Mouse (Mus musculus): ENCODE data around the gene Gm7954. TPM values are rescaled to one million over a fixed set of nuclear protein-coding genes. Genes with fewer than 3 reads are reported as not detected.
"Not testable (repeated sequence)": the region's sequence is repeated elsewhere in the genome, so short reads cannot be mapped to it uniquely, and the experiment has no call there.

The Gm7954 gene
- not detected for total RNA-seq (2021)
- long read RNA-seq, experiment 1, result 0 reads
- long read RNA-seq, experiment 2, result 0 reads

GRCm38 (mm10) chr14:41453418-41453817 lies at the start of gene Gm7954:
Gene Gm7954, minus strand, starts transcription at chr14:41453518.
- H3K27ac ChIP-seq; intact Hi-C loops (cut with DNase I); H3K4me3 ChIP-seq; DNase-seq: not testable (repeated sequence)

GRCm38 (mm10) chr14:41489385-41489784 lies 36.1 kb upstream of the Gm7954 start, which contains the start of gene Gm3486:
Gene Gm3486, minus strand, starts transcription at chr14:41489485.
- H3K27ac ChIP-seq; intact Hi-C loops (cut with DNase I); DNase-seq; H3K4me3 ChIP-seq: not testable (repeated sequence)

GRCm38 (mm10) chr14:41425393-41426075 lies 27.8 kb downstream of the Gm7954 start:
- H3K27ac ChIP-seq; H3K4me3 ChIP-seq; intact Hi-C loops (cut with DNase I): not testable (repeated sequence)
- peak; percentile 12 for DNase-seq

GRCm38 (mm10) chr14:41424694-41425093 lies 28.6 kb downstream of the Gm7954 start:
- not testable (repeated sequence) for H3K4me3 ChIP-seq

GRCm38 (mm10) chr14:41408181-41408580 lies 45.1 kb downstream of the Gm7954 start, which contains the start of gene Gm6482:
Gene Gm6482, minus strand, starts transcription at chr14:41408281.
- H3K27ac ChIP-seq; H3K4me3 ChIP-seq; intact Hi-C loops (cut with DNase I); DNase-seq: not testable (repeated sequence)

More at GRCm38 (mm10) chr14:41424694-41425093, 28.6 kb downstream of the Gm7954 start:
- intact Hi-C loops (cut with DNase I); DNase-seq; H3K27ac ChIP-seq: not testable (repeated sequence)

Other genes with a start within 250 kb of the Gm7954 start
- gene Gm2832, start 174.7 kb downstream of the Gm7954 start, total RNA-seq (2021), result not detected
- not detected for gene Gm5798, start 104.9 kb downstream of the Gm7954 start, total RNA-seq (2021)
- not detected for gene Gm7945, start 67.1 kb downstream of the Gm7954 start, total RNA-seq (2021)
- not detected for gene Gm6482, start 45.2 kb downstream of the Gm7954 start, total RNA-seq (2021)
- not detected for gene Gm3486, start 36.0 kb upstream of the Gm7954 start, total RNA-seq (2021)
- not detected for gene Gm7970, start 102.1 kb upstream of the Gm7954 start, total RNA-seq (2021)
- not detected for gene 1700049E17Rik2, start 119.7 kb upstream of the Gm7954 start, total RNA-seq (2021)
- gene Gm3072, start 171.1 kb upstream of the Gm7954 start, total RNA-seq (2021), result not detected
- not detected for gene Gm3676, start 193.0 kb upstream of the Gm7954 start, total RNA-seq (2021)
- not detected for gene Gm8068, start 248.4 kb upstream of the Gm7954 start, total RNA-seq (2021)